Mouse (Mus musculus) adrenal gland, adult 8-10 months (tissue): ENCODE results near the gene 4933436I01Rik. TPM values are rescaled to one million over a fixed set of nuclear protein-coding genes. Genes with fewer than 3 reads are reported as not detected.

Experiments
- DNase-seq: peaks from one replicate; pipeline ENCODE4 v3.0.0; 2022
- total RNA-seq, 4 experiments: library from RNA; stranded (reverse); gene quantifications; 2 replicates each; pipeline ENCODE4 v1.2.4; 2022

4933436I01Rik gene
- not detected for total RNA-seq

GRCm38 (mm10) chrX:67921350-67921749, at the start of gene 4933436I01Rik:
Gene 4933436I01Rik (minus strand): TSS chrX:67921450.
- DNase-seq, result no peak

- no peak for DNase-seq
These were observed 3.7 kb upstream of the 4933436I01Rik start for GRCm38 (mm10) chrX:67924769-67925470.

DNA sequence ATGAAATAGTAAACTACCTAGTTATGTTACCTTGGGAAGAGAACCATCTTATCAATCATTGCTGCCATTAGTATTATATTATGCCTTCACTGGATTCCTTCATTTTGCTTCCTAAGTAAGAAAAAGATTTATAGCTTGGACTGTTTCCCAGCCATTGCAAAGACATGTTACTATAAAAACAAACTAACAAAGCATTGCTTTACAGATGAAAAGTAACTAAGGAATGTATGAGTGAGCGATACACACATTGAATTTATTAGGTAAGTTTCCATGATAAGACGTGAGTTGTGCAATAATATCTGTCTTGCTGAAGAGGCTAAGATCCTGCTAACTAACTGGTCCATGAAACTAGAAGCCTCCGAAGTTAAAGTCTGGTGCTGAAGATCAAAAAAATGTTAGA, 37.8 kb downstream of the 4933436I01Rik start:
- no peak for DNase-seq

Other genes with a start within 250 kb of the 4933436I01Rik start
- gene Gm1140, start 227.9 kb downstream of the 4933436I01Rik start, total RNA-seq, result not detected
- gene Gm14692, start 225.8 kb downstream of the 4933436I01Rik start, total RNA-seq, result not detected